Mouse (Mus musculus): ENCODE measurements around the gene Bahd1.

The Bahd1 gene

GRCm38 (mm10) chr2:118899981-118900825, at the start of gene Bahd1:
TSS of gene Bahd1 (plus strand) at chr2:118900377.
- peak; percentile 18 to 27 for DNase-seq

- no peak for DNase-seq
These were observed 48.4 kb upstream of the Bahd1 start for GRCm38 (mm10) chr2:118851756-118852155.

GRCm38 (mm10) chr2:118861454-118862339, 38.5 kb upstream of the Bahd1 start, which contains the start of gene Ivd:
TSS of gene Ivd (plus strand) at chr2:118861954.
- peak; percentile 86 to 88 for DNase-seq

- DNase-seq: no peak
These were observed 37.9 kb upstream of the Bahd1 start for GRCm38 (mm10) chr2:118862340-118862675.

- DNase-seq: no peak
These were observed 29.6 kb upstream of the Bahd1 start for GRCm38 (mm10) chr2:118870601-118871000.

GRCm38 (mm10) chr2:118871032-118871431, 29.1 kb upstream of the Bahd1 start:
- DNase-seq: no peak

GRCm38 (mm10) chr2:118873018-118873417, 27.2 kb upstream of the Bahd1 start:
- DNase-seq: no peak

GRCm38 (mm10) chr2:118873890-118874430, 26.2 kb upstream of the Bahd1 start:
- DNase-seq: no peak

- no peak for DNase-seq
These were observed 24.9 kb upstream of the Bahd1 start for GRCm38 (mm10) chr2:118875316-118875715.

GRCm38 (mm10) chr2:118876453-118876852, 23.7 kb upstream of the Bahd1 start:
- DNase-seq: no peak

GRCm38 (mm10) chr2:118881019-118881418, 19.2 kb upstream of the Bahd1 start:
- DNase-seq: no peak

- DNase-seq: no peak
These were observed 18.2 kb upstream of the Bahd1 start for GRCm38 (mm10) chr2:118881956-118882355.

- DNase-seq: peak; percentile 62 to 69
These were observed 17.1 kb upstream of the Bahd1 start for GRCm38 (mm10) chr2:118882840-118883679.

- no peak for DNase-seq
These were observed 12.7 kb upstream of the Bahd1 start for GRCm38 (mm10) chr2:118887440-118887839.

- no peak for DNase-seq
These were observed 12.2 kb upstream of the Bahd1 start for GRCm38 (mm10) chr2:118887845-118888548.

GRCm38 (mm10) chr2:118891173-118891572, 9.0 kb upstream of the Bahd1 start:
- no peak for DNase-seq

- DNase-seq: peak; percentile 58 to 76
These were observed 3.9 kb upstream of the Bahd1 start for GRCm38 (mm10) chr2:118895990-118896913.

- peak in 1 of 2 experiments; percentile 23 for DNase-seq
These were observed 3.3 kb upstream of the Bahd1 start for GRCm38 (mm10) chr2:118896914-118897291.

GRCm38 (mm10) chr2:118897392-118897791, 2.8 kb upstream of the Bahd1 start:
- no peak for DNase-seq

GRCm38 (mm10) chr2:118897808-118898207, 2.4 kb upstream of the Bahd1 start:
- no peak for DNase-seq

GRCm38 (mm10) chr2:118898771-118899170, 1.4 kb upstream of the Bahd1 start:
- DNase-seq: no peak

All from thymus, adult 18-20 months (tissue).